Mouse (Mus musculus) neural tube, embryonic 15.5 days (tissue): ENCODE data around the gene Gm28053. TPM values are rescaled to one million over a fixed set of nuclear protein-coding genes. Genes with fewer than 3 reads are reported as not detected.

Source experiments
- ATAC-seq: fragments of 200-750 bp; cut with Nextera tagmentation; 2 replicates; pipeline ENCODE4 v1.8.0; 2017; ENCODE audit warnings: mild to moderate bottlenecking, moderate TSS enrichment, moderate library complexity; ENCODE audit not compliant: low FRiP score
- H3K27ac ChIP-seq: fragments of 300-500 bp; sonication (generic); replicated peaks from 2 replicates; pipeline ENCODE4 v1.5.1; 2015; ENCODE audit warnings: mild to moderate bottlenecking, inconsistent platforms
- H3K27me3 ChIP-seq: fragments of 300-500 bp; sonication (generic); replicated peaks from 2 replicates; pipeline ENCODE4 v1.6.1; 2015; ENCODE audit warnings: inconsistent platforms
- H3K36me3 ChIP-seq: fragments of 300-500 bp; sonication (generic); 2 replicates; pipeline ENCODE4 v1.6.1; 2015; ENCODE audit warnings: inconsistent platforms
- H3K4me1 ChIP-seq: fragments of 300-500 bp; sonication (generic); 2 replicates; pipeline ENCODE4 v1.6.1; 2015; ENCODE audit warnings: inconsistent platforms
- H3K4me2 ChIP-seq: fragments of 300-500 bp; sonication (generic); 2 replicates; pipeline ENCODE4 v1.6.1; 2015; ENCODE audit warnings: inconsistent platforms, mild to moderate bottlenecking, moderate library complexity
- H3K4me3 ChIP-seq: fragments of 300-500 bp; sonication (generic); replicated peaks from 2 replicates; pipeline ENCODE4 v1.5.1; 2015; ENCODE audit warnings: mild to moderate bottlenecking, inconsistent platforms
- H3K9ac ChIP-seq: fragments of 300-500 bp; sonication (generic); replicated peaks from 2 replicates; pipeline ENCODE4 v1.6.1; 2015; ENCODE audit warnings: mild to moderate bottlenecking, inconsistent platforms
- H3K9me3 ChIP-seq: fragments of 300-500 bp; sonication (generic); replicated peaks from 2 replicates; pipeline ENCODE4 v1.6.1; 2016; ENCODE audit warnings: inconsistent platforms
- WGBS: fragments of 180-500 bp; shearing (Covaris S2); methylation state at CpG from one replicate; pipeline ENCODE4 v1.1.7; 2015; ENCODE audit warnings: mixed read lengths; 5-methylcytosine and 5-hydroxymethylcytosine counted together
- polyA plus RNA-seq: library from polyadenylated mRNA; unstranded; fragments of >200 nt; fragmentation: Nextera tagmentation; extraction: Ambion mirVana; gene quantifications from 2 replicates; pipeline ENCODE4 v1.2.1, GENCODE M21; 2015

Gene Gm28053
- polyA plus RNA-seq: 1.9 TPM in 1 of 2 replicates, not detected in the other

- WGBS: 65% methylated on average over 2 of the region's 2 CpGs
- no peak for ATAC-seq
Observed at GRCm38 (mm10) chr6:48718455-48718854, at the start of gene Gm28053, which contains the start of gene Gimap7. Gene Gm28053, plus strand, starts transcription at chr6:48718607. Gene Gimap7, plus strand, starts transcription at chr6:48718621.

GRCm38 (mm10) chr6:48669446-48669969, 48.9 kb upstream of the Gm28053 start:
- no peak for ATAC-seq
- Histone ChIP-seq H3K4me1 (no peaks in the 10 kb centered on the region), H3K4me2 (no peak overlapping the region), H3K9ac (no peak overlapping the region), H3K27me3 (no peaks in the 10 kb centered on the region), H3K9me3 (no peaks in the 10 kb centered on the region), H3K27ac (no peak overlapping the region), H3K4me3 (no peak overlapping the region), H3K36me3 (no peaks in the 10 kb centered on the region)
- WGBS: 82% methylated on average over 2 of the region's 2 CpGs

More at GRCm38 (mm10) chr6:48718455-48718854, at the start of gene Gm28053, which contains the start of gene Gimap7:
- no peak within 1 kb of the TSS for H3K9ac ChIP-seq
- H3K27me3 ChIP-seq: no peaks in the 10 kb centered on the region
- H3K4me1 ChIP-seq: no peaks in the 10 kb centered on the region
- H3K4me3 ChIP-seq: no peak within 1 kb of the TSS
- H3K36me3 ChIP-seq: no peaks in the 10 kb centered on the region
- H3K27ac ChIP-seq: no peak within 1 kb of the TSS
- H3K9me3 ChIP-seq: no peaks in the 10 kb centered on the region
- no peak within 1 kb of the TSS for H3K4me2 ChIP-seq

GRCm38 (mm10) chr6:48674291-48675058, 43.9 kb upstream of the Gm28053 start:
- peaks cover 5% of the 10 kb centered on the region; the same call in 1 of the 2 replicates for H3K4me1 ChIP-seq
- ATAC-seq: no peak
- 91% methylated on average over 9 of the region's 9 CpGs for WGBS
- no peaks in the 10 kb centered on the region for H3K36me3 ChIP-seq
- H3K4me3 ChIP-seq: no peak overlapping the region
- H3K9ac ChIP-seq: no peak overlapping the region
- no peak overlapping the region for H3K27ac ChIP-seq
- H3K27me3 ChIP-seq: no peaks in the 10 kb centered on the region
- no peaks in the 10 kb centered on the region for H3K9me3 ChIP-seq
- no peak overlapping the region for H3K4me2 ChIP-seq

- H3K9ac ChIP-seq: no peak overlapping the region
- no peak overlapping the region for H3K4me3 ChIP-seq
- H3K9me3 ChIP-seq: no peaks in the 10 kb centered on the region
- no peaks in the 10 kb centered on the region for H3K36me3 ChIP-seq
- H3K4me1 ChIP-seq: peaks cover 5% of the 10 kb centered on the region; the same call in 1 of the 2 replicates
- H3K27me3 ChIP-seq: no peaks in the 10 kb centered on the region
- H3K27ac ChIP-seq: no peak overlapping the region
- ATAC-seq: no peak
- H3K4me2 ChIP-seq: peak overlapping the region; percentile 28
- WGBS: 54% methylated on average over 10 of the region's 10 CpGs
Observed at GRCm38 (mm10) chr6:48675400-48675930, 42.9 kb upstream of the Gm28053 start.

- Histone ChIP-seq H3K9ac (no peak within 1 kb of the TSS), H3K27me3 (no peaks in the 10 kb centered on the region), H3K36me3 (no peaks in the 10 kb centered on the region), H3K4me1 (peaks cover 5% of the 10 kb centered on the region; the same call in 1 of the 2 replicates), H3K9me3 (no peaks in the 10 kb centered on the region), H3K4me3 (0 out of 2 replicates have a peak within 1 kb of the TSS, but pooled peaks have one; percentile 11), H3K4me2 (peak within 1 kb of the TSS; percentile 28), H3K27ac (no peak within 1 kb of the TSS)
- WGBS: 31% methylated on average over 13 of the region's 13 CpGs
- ATAC-seq: no peak
Observed at GRCm38 (mm10) chr6:48675931-48676859, 42.2 kb upstream of the Gm28053 start, which contains the start of gene Gimap9. Gene Gimap9, plus strand, starts transcription at chr6:48676129.

GRCm38 (mm10) chr6:48676860-48677415, 41.5 kb upstream of the Gm28053 start:
- Histone ChIP-seq H3K27ac (no peak overlapping the region), H3K4me1 (peaks cover 5% of the 10 kb centered on the region; the same call in 1 of the 2 replicates), H3K4me2 (0 out of 2 replicates have a peak overlapping the region, but pooled peaks have one; percentile 28), H3K4me3 (no peak overlapping the region), H3K9ac (no peak overlapping the region), H3K36me3 (no peaks in the 10 kb centered on the region), H3K9me3 (no peaks in the 10 kb centered on the region), H3K27me3 (no peaks in the 10 kb centered on the region)
- ATAC-seq: no peak
- 86% methylated on average over 5 of the region's 5 CpGs for WGBS

- Histone ChIP-seq H3K4me2 (no peak overlapping the region), H3K27ac (no peak overlapping the region), H3K4me1 (peaks cover 5% of the 10 kb centered on the region; the same call in 1 of the 2 replicates), H3K36me3 (no peaks in the 10 kb centered on the region), H3K9me3 (no peaks in the 10 kb centered on the region), H3K4me3 (no peak overlapping the region), H3K27me3 (no peaks in the 10 kb centered on the region), H3K9ac (no peak overlapping the region)
- 93% methylated on average over 17 of the region's 17 CpGs for WGBS
- ATAC-seq: no peak
Observed at GRCm38 (mm10) chr6:48677492-48678345, 40.7 kb upstream of the Gm28053 start.

GRCm38 (mm10) chr6:48678391-48678790, 40.0 kb upstream of the Gm28053 start:
- Histone ChIP-seq H3K27ac (no peak overlapping the region), H3K9ac (no peak overlapping the region), H3K36me3 (no peaks in the 10 kb centered on the region), H3K4me1 (peaks cover 5% of the 10 kb centered on the region; the same call in 1 of the 2 replicates), H3K9me3 (no peaks in the 10 kb centered on the region), H3K27me3 (no peaks in the 10 kb centered on the region), H3K4me3 (no peak overlapping the region), H3K4me2 (no peak overlapping the region)
- ATAC-seq: no peak
- WGBS: 84% methylated on average over 4 of the region's 4 CpGs

GRCm38 (mm10) chr6:48679701-48680100, 38.7 kb upstream of the Gm28053 start:
- 83% methylated on average over 6 of the region's 6 CpGs for whole genome bisulfite sequencing
- Histone ChIP-seq H3K4me1 (peaks cover 5% of the 10 kb centered on the region; the same call in 1 of the 2 replicates), H3K27me3 (no peaks in the 10 kb centered on the region), H3K9ac (no peak overlapping the region), H3K4me3 (no peak overlapping the region), H3K4me2 (no peak overlapping the region), H3K9me3 (no peaks in the 10 kb centered on the region), H3K36me3 (no peaks in the 10 kb centered on the region), H3K27ac (no peak overlapping the region)
- ATAC-seq: no peak

GRCm38 (mm10) chr6:48680421-48680820, 38.0 kb upstream of the Gm28053 start:
- Histone ChIP-seq H3K4me3 (no peak overlapping the region), H3K9ac (no peak overlapping the region), H3K4me1 (peaks cover 5% of the 10 kb centered on the region; the same call in 1 of the 2 replicates), H3K9me3 (no peaks in the 10 kb centered on the region), H3K27ac (no peak overlapping the region), H3K27me3 (no peaks in the 10 kb centered on the region), H3K4me2 (no peak overlapping the region), H3K36me3 (no peaks in the 10 kb centered on the region)
- no peak for ATAC-seq
- 84% methylated on average over 5 of the region's 5 CpGs for WGBS
